Mouse (Mus musculus) ES-E14 (cell line): ENCODE measurements around the gene Nrf1. TPM values are rescaled to one million over a fixed set of nuclear protein-coding genes. Genes with fewer than 3 reads are reported as not detected.

Experiments used
- DNase-seq: peaks from one replicate; pipeline ENCODE4 v3.0.0-alpha.2; 2013; ENCODE audit warnings: low read depth, low spot score
- H3K27ac ChIP-seq: 2 replicates; pipeline ENCODE4 v1.5.1; 2012; ENCODE audit warnings: low read depth, mild to moderate bottlenecking, low read length, moderate library complexity, mixed read lengths; ENCODE audit not compliant: poor library complexity, insufficient read depth, severe bottlenecking
- H3K36me3 ChIP-seq: 2 replicates; pipeline ENCODE4 v1.6.1; 2012; ENCODE audit warnings: mild to moderate bottlenecking, low read length, moderate library complexity, mixed read lengths; ENCODE audit not compliant: control insufficient read depth, poor library complexity, insufficient read depth, severe bottlenecking
- H3K4me1 ChIP-seq, 2 experiments: fragments of 150-350 bp in 1 of 2; sonication (generic) in 1 of 2; 2 replicates each; pipeline ENCODE4 v1.6.1; 2012; ENCODE audit warnings: low read length in 2 of 2, mild to moderate bottlenecking in 1 of 2, mixed read lengths in 1 of 2; ENCODE audit not compliant: control insufficient read depth in 2 of 2, insufficient read depth in 2 of 2, poor library complexity in 1 of 2
- H3K4me3 ChIP-seq, 2 experiments: fragments of 150-350 bp in 1 of 2; sonication (generic) in 1 of 2; 2 replicates each; pipeline ENCODE4 v1.5.1; 2012; ENCODE audit warnings: low read length in 2 of 2, low read depth in 1 of 2, mild to moderate bottlenecking in 1 of 2, mixed read lengths in 1 of 2; ENCODE audit not compliant: insufficient read depth in 1 of 2, poor library complexity in 1 of 2, severe bottlenecking in 1 of 2
- H3K9ac ChIP-seq: 2 replicates; pipeline ENCODE4 v1.6.1; 2012; ENCODE audit warnings: low read depth, mild to moderate bottlenecking, low read length, mixed read lengths; ENCODE audit not compliant: poor library complexity, insufficient read depth, severe bottlenecking
- H3K9me3 ChIP-seq: fragments of 150-350 bp; sonication (generic); 2 replicates; pipeline ENCODE4 v1.6.1; 2012; ENCODE audit warnings: low read depth, mild to moderate bottlenecking, low read length; ENCODE audit not compliant: control insufficient read depth, insufficient read depth
- CHD2 ChIP-seq: IDR thresholded peaks from 2 replicates; pipeline ENCODE4 v1.6.1; 2014; ENCODE audit warnings: mild to moderate bottlenecking, low read depth, low read length, inconsistent platforms
- HCFC1 ChIP-seq: IDR thresholded peaks from 2 replicates; pipeline ENCODE4 v1.6.1; 2012; ENCODE audit warnings: low read length, inconsistent platforms, borderline replicate concordance; ENCODE audit not compliant: insufficient read depth
- MAFK ChIP-seq: IDR thresholded peaks from 2 replicates; pipeline ENCODE4 v1.6.1; 2014; ENCODE audit warnings: mild to moderate bottlenecking, low read depth, low read length, inconsistent platforms; ENCODE audit not compliant: insufficient read depth
- ZC3H11A ChIP-seq: IDR thresholded peaks from 2 replicates; pipeline ENCODE4 v1.6.1; 2012; ENCODE audit warnings: low read depth, mild to moderate bottlenecking, inconsistent platforms, low read length, borderline replicate concordance
- ZNF384 ChIP-seq: IDR thresholded peaks from 2 replicates; pipeline ENCODE4 v1.6.1; 2012; ENCODE audit warnings: low read depth, low read length, inconsistent platforms
- in situ Hi-C, 2 experiments: fragments of 600-800 bp; cut with MboI; formaldehyde crosslinking; loops; one replicate each; pipeline ENCODE4 v1.15.1; 2025; ENCODE audit warnings: low sequenced_read_pairs in 2 of 2, inconsistent platforms in 1 of 2; ENCODE audit not compliant: unreplicated experiment in 2 of 2
- total RNA-seq: library from RNA; depleted of rRNA; stranded (reverse); fragments of 300-350 nt; gene quantifications from 2 replicates; pipeline ENCODE4 v1.2.3, GENCODE M21; 2012

Nrf1 gene
- total RNA-seq, 1 experiment: 81.6 TPM

GRCm38 (mm10) chr6:30132399-30132798, 84.6 kb downstream of the Nrf1 start:
- Histone ChIP-seq H3K36me3 (peaks cover 16% of the 10 kb centered on the region), H3K4me3 (no peak overlapping the region), H3K27ac (no peak overlapping the region), H3K9me3 (no peaks in the 10 kb centered on the region), H3K9ac (no peak overlapping the region), H3K4me1 (peaks cover 0 to 9% of the 10 kb centered on the region in 2 experiments; a peak in 1 of 4 replicates)
- in situ Hi-C loops: no loop called here
- no peak for DNase-seq
- no peak for TF ChIP-seq ZC3H11A
- no peak for TF ChIP-seq CHD2
- no peak for TF ChIP-seq HCFC1
- no peak for TF ChIP-seq MAFK
- no peak for TF ChIP-seq ZNF384

GRCm38 (mm10) chr6:30135590-30135989, 87.8 kb downstream of the Nrf1 start:
- Histone ChIP-seq H3K9me3 (no peaks in the 10 kb centered on the region), H3K4me1 (peaks cover 0 to 9% of the 10 kb centered on the region in 2 experiments; a peak in 1 of 4 replicates), H3K9ac (no peak overlapping the region), H3K27ac (no peak overlapping the region), H3K4me3 (no peak overlapping the region), H3K36me3 (peaks cover 27% of the 10 kb centered on the region)
- in situ Hi-C loops: no loop called here
- DNase-seq: no peak
- no peak for TF ChIP-seq MAFK
- TF ChIP-seq ZC3H11A: no peak
- TF ChIP-seq ZNF384: no peak
- no peak for TF ChIP-seq CHD2
- TF ChIP-seq HCFC1: no peak

GRCm38 (mm10) chr6:30137227-30137626, 89.4 kb downstream of the Nrf1 start:
- peaks cover 0 to 7% of the 10 kb centered on the region in 2 experiments; a peak in 1 of 4 replicates for H3K4me1 ChIP-seq
- H3K27ac ChIP-seq: no peak overlapping the region
- in situ Hi-C loops: no loop called here
- no peak for DNase-seq
- no peaks in the 10 kb centered on the region for H3K9me3 ChIP-seq
- peaks cover 26% of the 10 kb centered on the region for H3K36me3 ChIP-seq
- H3K9ac ChIP-seq: no peak overlapping the region
- TF ChIP-seq HCFC1: no peak
- TF ChIP-seq ZC3H11A: no peak
- no peak for TF ChIP-seq CHD2
- no peak for TF ChIP-seq ZNF384
- peak; percentile 88 for TF ChIP-seq MAFK
- no peak overlapping the region for H3K4me3 ChIP-seq

GRCm38 (mm10) chr6:30139329-30140045, 91.7 kb downstream of the Nrf1 start:
- H3K27ac ChIP-seq: no peak overlapping the region
- TF ChIP-seq CHD2: no peak
- in situ Hi-C loops: no loop called here
- H3K9ac ChIP-seq: no peak overlapping the region
- no peaks in the 10 kb centered on the region for H3K9me3 ChIP-seq
- H3K4me3 ChIP-seq: no peak overlapping the region
- peaks cover 0 to 7% of the 10 kb centered on the region in 2 experiments; a peak in 1 of 4 replicates for H3K4me1 ChIP-seq
- H3K36me3 ChIP-seq: peaks cover 29% of the 10 kb centered on the region
- no peak for DNase-seq

- Histone ChIP-seq H3K9ac (no peak overlapping the region), H3K9me3 (no peaks in the 10 kb centered on the region), H3K4me1 (no peaks in the 10 kb centered on the region), H3K27ac (no peak overlapping the region), H3K4me3 (no peak overlapping the region), H3K36me3 (peaks cover 21% of the 10 kb centered on the region)
- no peak for DNase-seq
- TF ChIP-seq HCFC1: no peak
- TF ChIP-seq CHD2: no peak
- TF ChIP-seq ZNF384: no peak
- no peak for TF ChIP-seq ZC3H11A
- no peak for TF ChIP-seq MAFK
- in situ Hi-C loops: no loop called here
These were observed 95.5 kb downstream of the Nrf1 start for GRCm38 (mm10) chr6:30143263-30143662.
